Mouse (Mus musculus): ENCODE results near the gene B230118H07Rik. TPM values are rescaled to one million over a fixed set of nuclear protein-coding genes. Genes with fewer than 3 reads are reported as not detected.
A peak's percentile ranks its signal among the peaks of the same experiment; 100 is the strongest.
"Not testable (repeated sequence)": the region's sequence is repeated elsewhere in the genome, so short reads cannot be mapped to it uniquely, and the experiment has no call there.

The B230118H07Rik gene
- total RNA-seq, 1 experiment from 2014 or later: 86.8 TPM

DNA sequence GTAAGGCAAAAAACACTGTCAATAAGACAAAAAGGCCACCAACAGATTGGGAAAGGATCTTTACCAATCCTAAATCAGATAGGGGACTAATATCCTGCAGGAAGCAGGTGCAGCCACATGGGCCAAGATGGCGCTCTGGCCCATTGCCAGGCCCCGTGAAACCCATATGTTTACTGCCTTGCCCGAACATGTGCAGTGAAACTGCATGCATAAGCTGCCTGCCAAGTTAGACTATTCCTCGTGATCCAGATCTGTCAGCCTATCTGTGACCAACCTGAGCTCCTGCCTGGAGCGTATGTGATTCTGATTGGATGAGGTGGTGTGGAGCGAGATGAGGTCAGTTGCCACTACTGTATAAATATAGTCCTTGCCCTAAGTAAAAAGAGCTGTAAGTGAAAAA lies 112.4 kb downstream of the B230118H07Rik start:
- ATAC-seq (replicated peaks; ENCODE audit: low read depth, poor library complexity, severe bottlenecking): not testable (repeated sequence)

- no peak for ATAC-seq (replicated peaks; ENCODE audit: low read depth, poor library complexity, severe bottlenecking)
Observed at GRCm38 (mm10) chr2:101533741-101534140, 115.6 kb downstream of the B230118H07Rik start.

GRCm38 (mm10) chr2:101525503-101526381 lies 123.6 kb downstream of the B230118H07Rik start:
- peak; percentile 84 for ATAC-seq (replicated peaks; ENCODE audit: low read depth, poor library complexity, severe bottlenecking)

- no peak for ATAC-seq (replicated peaks; ENCODE audit: low read depth, poor library complexity, severe bottlenecking)
Observed at GRCm38 (mm10) chr2:101525091-101525490, 124.2 kb downstream of the B230118H07Rik start.

DNA sequence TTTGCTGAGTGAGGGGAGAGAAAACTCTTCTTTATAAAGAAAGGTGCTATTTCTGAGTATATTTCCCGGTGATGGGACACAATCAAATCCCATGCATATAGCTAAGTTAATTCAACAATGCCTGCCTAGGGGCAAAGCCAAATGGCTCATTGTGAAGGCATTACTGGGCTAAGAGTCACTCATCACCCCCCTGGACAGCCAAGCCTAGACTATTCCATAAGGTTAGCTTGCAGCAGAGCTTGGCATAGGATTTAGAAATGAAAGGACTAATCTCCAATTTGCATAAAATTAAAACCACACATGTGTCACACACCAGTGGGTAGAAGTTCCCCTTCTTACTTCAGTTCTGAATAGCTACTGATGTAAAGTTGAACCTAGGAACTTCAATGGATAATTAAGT lies 128.8 kb downstream of the B230118H07Rik start:
- no peak for ATAC-seq (replicated peaks; ENCODE audit: low read depth, poor library complexity, severe bottlenecking)

GRCm38 (mm10) chr2:101519928-101520327 lies 129.4 kb downstream of the B230118H07Rik start:
- ATAC-seq (replicated peaks; ENCODE audit: low read depth, poor library complexity, severe bottlenecking): no peak

Other genes with a start within 250 kb of the B230118H07Rik start
- 1.1 and 3.7 TPM in 2 replicates for gene Rag2, start 24.8 kb downstream of the B230118H07Rik start, total RNA-seq (2017)
- gene Rag1, start within 50 bp of the B230118H07Rik start, total RNA-seq (2017): 0.14 TPM in 1 of 2 replicates, not detected in the other
- gene Traf6, start 28.9 kb upstream of the B230118H07Rik start, total RNA-seq (2017): 17.6 and 21.4 TPM in 2 replicates
- 0.05 TPM in 2 replicates for gene Prr5l, start 233.5 kb upstream of the B230118H07Rik start, total RNA-seq (2017)
- gene Commd9, start 236.7 kb upstream of the B230118H07Rik start, total RNA-seq (2017): 30.5 and 47.3 TPM in 2 replicates